Mouse (Mus musculus): ENCODE results near the gene Klhl2. TPM values are rescaled to one million over a fixed set of nuclear protein-coding genes. Genes with fewer than 3 reads are reported as not detected.
A peak's percentile ranks its signal among the peaks of the same experiment; 100 is the strongest.

Gene Klhl2
- polyA plus RNA-seq, 1 experiment from 2014 or later = 30.1 TPM

DNA sequence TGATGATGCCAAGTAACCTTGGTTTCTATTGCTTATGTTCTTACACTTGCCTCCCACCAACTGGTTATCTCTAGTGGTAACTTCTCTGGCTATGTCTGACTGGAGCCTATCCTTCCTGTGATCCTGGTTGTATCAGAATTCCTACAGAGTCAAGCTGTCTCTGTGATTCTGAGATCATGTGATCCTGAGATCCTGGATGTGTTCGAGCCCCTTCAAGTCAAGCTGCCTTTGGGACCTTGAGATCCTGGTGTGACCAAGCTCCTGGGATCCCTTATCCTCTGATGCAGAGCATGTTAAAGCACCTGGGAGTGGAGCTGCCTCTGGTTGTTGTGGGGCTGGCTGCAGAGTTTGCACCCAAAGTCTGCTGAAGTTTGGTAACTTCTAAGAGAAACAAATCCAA lies 146.6 kb downstream of the Klhl2 start:
- Histone ChIP-seq H3K27ac (ENCODE audit: low read length) (no peak overlapping the region), H3K36me3 (ENCODE audit: control insufficient read depth, insufficient read depth) (no peaks in the 10 kb centered on the region), H3K4me1 (replicated peaks; ENCODE audit: control insufficient read depth, insufficient read depth, low read length) (no peaks in the 10 kb centered on the region), H3K4me2 (ENCODE audit: low read length) (no peak overlapping the region), H3K4me3 (replicated peaks; ENCODE audit: low read length) (no peak overlapping the region), H3K27me3 (replicated peaks; ENCODE audit: control insufficient read depth, insufficient read depth, low read length) (no peaks in the 10 kb centered on the region), H3K9ac (replicated peaks; ENCODE audit: low read depth, low read length) (no peak overlapping the region), H3K9me3 (ENCODE audit: control insufficient read depth, low read length) (no peaks in the 10 kb centered on the region)
- no peak for ATAC-seq
- WGBS = 90% methylated on average over 1 of the region's 1 CpGs

DNA sequence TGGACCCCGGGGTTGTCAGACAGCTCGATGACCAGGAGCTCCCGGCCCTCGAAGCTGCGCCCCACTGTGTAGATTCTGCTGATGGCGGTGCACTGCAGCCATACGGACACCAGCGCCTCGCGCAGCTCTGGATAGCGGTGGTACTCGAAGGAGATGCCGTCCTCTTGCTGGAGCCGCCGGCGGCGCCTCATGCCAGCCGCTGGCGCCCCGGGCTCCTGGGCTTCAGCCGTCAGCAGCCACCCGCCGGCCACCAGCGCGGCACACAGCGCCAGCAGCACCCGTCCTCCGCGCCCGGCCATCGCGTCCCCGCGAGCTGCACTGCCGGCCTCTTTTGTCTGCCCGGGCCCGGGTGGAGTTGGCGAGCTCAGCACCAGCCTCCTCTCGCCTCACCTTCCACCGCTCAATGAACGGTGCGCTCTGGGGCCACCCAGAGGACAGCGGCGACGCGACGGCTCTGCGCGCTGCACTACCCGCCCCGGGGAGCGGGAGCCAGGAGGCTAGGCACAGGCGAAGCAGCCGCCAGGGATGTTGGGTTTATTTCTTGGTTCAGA lies 157.1 kb downstream of the Klhl2 start, which contains the start of gene Cpe:
Gene Cpe, minus strand, starts transcription at position 404 of the 551 bp plus-strand sequence.
- Histone ChIP-seq H3K27me3 (replicated peaks; ENCODE audit: control insufficient read depth, insufficient read depth, low read length) (no peaks in the 10 kb centered on the region), H3K27ac (ENCODE audit: low read length) (peak within 1 kb of the TSS; percentile 98), H3K4me2 (ENCODE audit: low read length) (peak within 1 kb of the TSS; percentile 75), H3K4me3 (replicated peaks; ENCODE audit: low read length) (peak within 1 kb of the TSS; percentile 75), H3K9ac (replicated peaks; ENCODE audit: low read depth, low read length) (peak within 1 kb of the TSS; percentile 100), H3K4me1 (replicated peaks; ENCODE audit: control insufficient read depth, insufficient read depth, low read length) (peaks cover 26% of the 10 kb centered on the region), H3K9me3 (ENCODE audit: control insufficient read depth, low read length) (no peaks in the 10 kb centered on the region), H3K36me3 (ENCODE audit: control insufficient read depth, insufficient read depth) (no peaks in the 10 kb centered on the region)
- ATAC-seq = peak; percentile 99
- under 1% methylated on average over 54 of the region's 54 CpGs for WGBS

DNA sequence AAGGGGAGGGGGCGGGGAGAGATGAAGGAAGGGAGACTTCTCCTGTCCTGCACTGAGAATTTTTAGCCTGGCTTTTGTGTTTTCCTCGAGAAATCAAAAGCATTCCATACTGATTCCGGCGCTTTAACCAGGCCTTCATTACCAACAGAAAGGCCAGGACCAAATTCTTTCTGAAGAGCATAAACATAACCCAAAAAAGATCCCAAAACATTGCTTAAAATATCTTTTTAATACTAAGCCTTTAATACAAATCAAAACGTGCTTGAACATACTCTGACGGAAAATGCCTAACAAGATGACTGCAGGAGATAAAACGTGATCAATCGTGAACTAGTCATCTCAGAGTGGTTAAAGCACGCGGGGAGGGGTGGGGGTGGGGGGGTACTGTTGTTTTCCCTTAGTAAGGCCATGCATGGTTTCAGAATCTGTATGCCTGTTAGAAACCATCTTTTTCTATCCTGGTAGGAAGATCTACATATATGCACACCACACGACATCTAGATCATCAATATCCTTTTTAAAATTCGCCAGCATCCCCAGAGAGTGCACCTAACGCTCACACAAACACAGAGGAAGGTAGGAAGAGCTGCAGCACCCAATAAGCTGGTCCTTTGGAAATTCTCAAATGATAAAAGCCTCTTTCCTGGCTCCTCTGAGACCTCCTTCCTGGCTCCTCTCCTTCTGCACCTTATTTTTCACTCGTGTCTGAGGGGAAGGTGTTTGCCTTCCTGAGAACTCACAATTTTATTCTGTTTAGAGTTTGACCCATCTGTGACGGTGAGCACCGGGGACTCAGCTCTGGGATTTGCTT lies 158.0 kb downstream of the Klhl2 start:
- H3K36me3 ChIP-seq (ENCODE audit: control insufficient read depth, insufficient read depth) = no peaks in the 10 kb centered on the region
- H3K9ac ChIP-seq (replicated peaks; ENCODE audit: low read depth, low read length) = peak overlapping the region; percentile 100
- ATAC-seq = no peak; the same call in 1 of the 2 replicates
- peaks cover 26% of the 10 kb centered on the region for H3K4me1 ChIP-seq (replicated peaks; ENCODE audit: control insufficient read depth, insufficient read depth, low read length)
- H3K27ac ChIP-seq (ENCODE audit: low read length) = peak overlapping the region; percentile 98
- no peaks in the 10 kb centered on the region for H3K9me3 ChIP-seq (ENCODE audit: control insufficient read depth, low read length)
- no peaks in the 10 kb centered on the region for H3K27me3 ChIP-seq (replicated peaks; ENCODE audit: control insufficient read depth, insufficient read depth, low read length)
- peak overlapping the region; percentile 75 for H3K4me2 ChIP-seq (ENCODE audit: low read length)
- H3K4me3 ChIP-seq (replicated peaks; ENCODE audit: low read length) = peak overlapping the region; percentile 75
- WGBS = 3% methylated on average over 16 of the region's 16 CpGs

DNA sequence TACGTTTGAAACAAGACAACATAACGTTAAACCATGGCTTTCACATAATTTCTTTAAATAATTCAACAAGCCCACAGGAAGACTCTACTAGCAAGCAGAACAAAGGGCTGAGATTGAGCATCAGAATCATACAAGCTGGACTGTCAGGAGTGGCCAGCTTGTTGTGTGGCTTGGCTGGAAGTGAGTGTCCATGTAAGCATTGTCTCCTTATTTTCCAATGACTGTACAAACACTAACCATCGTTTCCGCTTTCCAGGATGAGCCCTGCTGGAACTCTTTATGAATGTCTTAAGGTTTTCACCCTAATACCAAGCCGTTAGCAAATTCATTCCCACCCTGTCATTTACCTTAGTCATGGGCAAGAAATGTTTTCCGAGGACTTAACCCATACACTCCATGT lies 159.0 kb downstream of the Klhl2 start:
- H3K9me3 ChIP-seq (ENCODE audit: control insufficient read depth, low read length) = no peaks in the 10 kb centered on the region
- 52% methylated on average over 6 of the region's 6 CpGs for WGBS
- H3K27ac ChIP-seq (ENCODE audit: low read length) = no peak overlapping the region; the same call in 1 of the 2 replicates
- peak overlapping the region; percentile 75 for H3K4me2 ChIP-seq (ENCODE audit: low read length)
- 0 out of 2 replicates have a peak overlapping the region, but pooled peaks have one; percentile 37 for H3K9ac ChIP-seq (replicated peaks; ENCODE audit: low read depth, low read length)
- peaks cover 28% of the 10 kb centered on the region for H3K4me1 ChIP-seq (replicated peaks; ENCODE audit: control insufficient read depth, insufficient read depth, low read length)
- ATAC-seq = no peak
- no peaks in the 10 kb centered on the region for H3K36me3 ChIP-seq (ENCODE audit: control insufficient read depth, insufficient read depth)
- peak overlapping the region; percentile 75 for H3K4me3 ChIP-seq (replicated peaks; ENCODE audit: low read length)
- H3K27me3 ChIP-seq (replicated peaks; ENCODE audit: control insufficient read depth, insufficient read depth, low read length) = no peaks in the 10 kb centered on the region

DNA sequence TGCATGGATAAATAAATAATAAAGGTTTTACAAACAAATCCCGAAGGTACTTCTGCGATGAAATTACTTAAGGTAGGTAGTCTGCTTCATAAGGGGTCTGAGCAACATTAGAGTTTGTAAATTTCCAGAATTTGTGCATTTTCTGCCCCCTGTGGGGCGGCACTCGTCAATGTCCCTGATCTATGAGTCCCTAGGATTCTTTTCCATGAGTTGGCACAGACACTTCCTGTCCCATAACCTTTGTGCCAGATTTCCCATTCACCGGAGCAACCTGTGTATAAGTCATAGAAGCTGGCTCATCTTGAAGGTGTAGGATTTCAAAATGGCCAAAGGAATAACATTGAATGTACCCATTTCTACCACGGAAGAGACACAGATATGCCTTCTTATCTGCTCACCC lies 159.5 kb downstream of the Klhl2 start:
- Histone ChIP-seq H3K27me3 (replicated peaks; ENCODE audit: control insufficient read depth, insufficient read depth, low read length) (no peaks in the 10 kb centered on the region), H3K36me3 (ENCODE audit: control insufficient read depth, insufficient read depth) (no peaks in the 10 kb centered on the region), H3K9me3 (ENCODE audit: control insufficient read depth, low read length) (no peaks in the 10 kb centered on the region), H3K27ac (ENCODE audit: low read length) (no peak overlapping the region), H3K9ac (replicated peaks; ENCODE audit: low read depth, low read length) (no peak overlapping the region), H3K4me3 (replicated peaks; ENCODE audit: low read length) (0 out of 2 replicates have a peak overlapping the region, but pooled peaks have one; percentile 1), H3K4me1 (replicated peaks; ENCODE audit: control insufficient read depth, insufficient read depth, low read length) (peaks cover 28% of the 10 kb centered on the region), H3K4me2 (ENCODE audit: low read length) (peak overlapping the region; percentile 75)
- ATAC-seq = no peak
- 75% methylated on average over 6 of the region's 6 CpGs for whole genome bisulfite sequencing

Other genes with a start within 250 kb of the Klhl2 start
- 470 and 498 TPM in 2 replicates for gene Cpe, start 157.0 kb downstream of the Klhl2 start, polyA plus RNA-seq (2015; fragmentation: Nextera tagmentation; extraction: Ambion mirVana)
- 155 and 156 TPM in 2 replicates for gene Msmo1, start 116.2 kb downstream of the Klhl2 start, polyA plus RNA-seq (2015; fragmentation: Nextera tagmentation; extraction: Ambion mirVana)
- gene Tmem192, start 97.2 kb upstream of the Klhl2 start, polyA plus RNA-seq (2015; fragmentation: Nextera tagmentation; extraction: Ambion mirVana) = 20.9 and 25.0 TPM in 2 replicates
- gene Trim75, start 137.8 kb upstream of the Klhl2 start, polyA plus RNA-seq (2015; fragmentation: Nextera tagmentation; extraction: Ambion mirVana) = 0.34 TPM in 1 of 2 replicates, not detected in the other
- not detected in 2 replicates for gene Trim61, start 168.5 kb upstream of the Klhl2 start, polyA plus RNA-seq (2015; fragmentation: Nextera tagmentation; extraction: Ambion mirVana)
- not detected in 2 replicates for gene Trim60, start 168.6 kb upstream of the Klhl2 start, polyA plus RNA-seq (2015; fragmentation: Nextera tagmentation; extraction: Ambion mirVana)
- 0.45 and 1.1 TPM in 2 replicates for gene Apela, start 187.3 kb upstream of the Klhl2 start, polyA plus RNA-seq (2015; fragmentation: Nextera tagmentation; extraction: Ambion mirVana)
- gene Gm10663, start 225.0 kb upstream of the Klhl2 start, polyA plus RNA-seq (2015; fragmentation: Nextera tagmentation; extraction: Ambion mirVana) = not detected in 2 replicates

Data from forebrain, embryonic 16.5 days (tissue).